In the genomic region with DNA sequence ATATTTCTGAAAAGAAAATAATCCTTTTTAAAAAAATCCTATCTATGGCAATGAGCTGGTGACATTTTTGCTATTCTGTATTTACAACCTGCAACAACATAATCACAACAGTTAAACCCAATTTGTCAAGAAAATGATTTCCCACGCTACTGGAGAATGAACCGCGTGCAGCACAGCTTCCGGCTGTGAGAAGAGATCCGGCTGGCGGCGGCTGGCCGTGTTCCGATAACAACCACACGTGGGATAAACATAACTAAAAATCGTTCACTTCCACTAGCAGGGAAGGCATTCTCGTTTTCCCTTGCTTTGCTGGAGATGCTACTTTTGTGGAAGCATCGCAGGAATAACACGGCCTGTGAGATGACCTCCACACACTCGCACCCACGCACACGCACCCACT, we compare ENCODE assay signal across 11 mouse cellular contexts.
"Had no signal": no experiment of that assay in that cellular context is flagged by ENCODE, and none has a peak within 500 bp of the region (broad histone marks: within the 10 kb centered on the region; RNA-seq: fewer than 3 reads in every experiment).

No protein-coding gene starts in this region.

- H3K27me3 ChIP-seq: stomach, embryonic 15.5 days had no signal

- H3K4me3 ChIP-seq: limb, embryonic 12.5 days; midbrain, embryonic 10.5 days; stomach, embryonic 15.5 days had no signal

- H3K4me1 ChIP-seq: midbrain, embryonic 10.5 days; stomach, embryonic 15.5 days had no signal

- H3K27ac ChIP-seq: hindbrain, embryonic 14.5 days; limb, embryonic 12.5 days; liver, embryonic 14.5 days; midbrain, embryonic 10.5 days; stomach, embryonic 15.5 days had no signal

- H3K9me3 ChIP-seq: limb, embryonic 12.5 days; midbrain, embryonic 10.5 days; stomach, embryonic 15.5 days had no signal

- H3K4me2 ChIP-seq: hindbrain, embryonic 14.5 days; limb, embryonic 12.5 days; stomach, embryonic 15.5 days had no signal

- DNase-seq: layer of hippocampus, postnatal 36 days; liver; lung, adult 18-20 months; lung, postnatal 10 days; right cerebral cortex, postnatal 14 days had no signal

- H3K36me3 ChIP-seq: limb, embryonic 12.5 days; midbrain, embryonic 10.5 days; stomach, embryonic 15.5 days had no signal

- H3K9ac ChIP-seq: hindbrain, embryonic 14.5 days; limb, embryonic 12.5 days; liver, embryonic 14.5 days; stomach, embryonic 15.5 days had no signal

- ATAC-seq: intestine, embryonic 16.5 days had no signal
